Mouse (Mus musculus): ENCODE data around the gene D2hgdh.
A peak's percentile ranks its signal among the peaks of the same experiment; 100 is the strongest.

The D2hgdh gene

GRCm38 (mm10) chr1:93824609-93825008 lies at the start of gene D2hgdh:
Gene D2hgdh, plus strand, starts transcription at chr1:93824909.
- DNase-seq (ENCODE audit: low read depth): no peak

GRCm38 (mm10) chr1:93776686-93777085 lies 48.0 kb upstream of the D2hgdh start:
- no peak for DNase-seq (ENCODE audit: low read depth)

- DNase-seq (ENCODE audit: low read depth): no peak
Observed at GRCm38 (mm10) chr1:93786912-93787311, 37.8 kb upstream of the D2hgdh start.

DNA sequence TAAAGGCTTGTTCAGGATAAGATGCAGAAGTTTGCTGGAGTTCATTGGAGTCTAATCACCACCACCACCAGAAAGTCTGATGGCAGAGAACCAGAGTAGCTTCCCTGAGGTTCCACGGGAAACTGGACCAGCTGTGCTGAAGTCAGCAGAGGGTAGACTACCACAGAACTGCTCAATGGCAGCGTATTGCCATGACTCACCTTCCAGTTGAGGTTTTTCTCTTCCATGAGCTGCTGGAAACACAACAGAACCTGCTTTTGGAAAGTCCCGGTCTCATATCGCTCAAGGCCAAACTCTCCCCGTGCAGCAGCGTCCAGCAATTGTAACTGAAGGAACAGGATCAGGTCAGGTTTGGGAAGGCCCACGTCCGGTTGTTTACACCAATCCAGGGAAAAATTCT lies 30.2 kb upstream of the D2hgdh start:
- DNase-seq (ENCODE audit: low read depth): peak; percentile 60

DNA sequence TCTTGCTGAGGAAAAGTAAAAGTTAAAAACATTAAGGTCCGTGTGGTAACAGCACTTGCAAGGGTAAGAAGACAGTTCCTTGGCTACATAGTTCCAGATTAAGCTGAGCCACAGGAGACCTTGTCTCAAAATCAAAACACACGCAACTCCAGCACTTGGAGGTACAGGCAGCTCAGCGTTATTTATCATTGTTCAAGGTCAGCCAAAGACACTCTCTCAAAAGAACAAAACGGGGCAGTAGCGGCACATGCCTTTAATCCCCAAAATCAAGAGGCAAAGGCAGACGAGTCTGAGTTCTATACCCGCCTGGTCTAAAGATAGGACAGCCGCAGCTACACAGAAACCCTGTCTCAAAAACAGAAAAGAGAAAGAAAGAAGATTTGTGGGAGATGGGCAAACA lies 28.8 kb upstream of the D2hgdh start:
- DNase-seq (ENCODE audit: low read depth): no peak

GRCm38 (mm10) chr1:93800670-93801503 lies 23.8 kb upstream of the D2hgdh start:
- peak; percentile 49 for DNase-seq (ENCODE audit: low read depth)

DNA sequence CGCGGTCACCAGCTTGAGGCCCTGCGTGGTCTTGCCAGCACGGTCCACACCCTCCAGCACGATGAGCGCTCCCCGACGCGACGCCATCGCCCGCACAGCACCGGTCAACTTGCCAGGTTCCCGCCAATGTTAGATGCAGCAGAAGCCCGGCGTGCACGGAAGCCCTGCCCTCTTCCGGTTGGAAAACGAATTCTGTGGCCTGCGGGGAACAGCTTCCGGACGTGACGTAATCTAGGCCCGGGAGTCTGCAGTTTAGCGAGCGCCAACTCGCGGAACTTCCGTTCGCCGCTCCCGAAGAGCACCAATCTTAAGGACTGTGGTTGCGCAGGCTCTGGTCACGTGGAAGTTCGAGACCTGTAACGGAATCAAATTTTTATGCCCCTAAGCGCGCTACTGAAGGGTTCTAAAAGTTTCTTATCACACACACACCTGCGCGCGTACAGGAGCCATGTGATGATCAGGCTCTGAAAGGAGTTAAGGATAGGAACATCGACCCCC lies 22.9 kb upstream of the D2hgdh start, which contains the start of gene Dtymk:
TSS of gene Dtymk (minus strand) at position 194 of the 498 bp plus-strand sequence.
- peak; percentile 99 for DNase-seq (ENCODE audit: low read depth)

- peak; percentile 73 for DNase-seq (ENCODE audit: low read depth)
Observed at GRCm38 (mm10) chr1:93802771-93803170, 21.9 kb upstream of the D2hgdh start.

DNA sequence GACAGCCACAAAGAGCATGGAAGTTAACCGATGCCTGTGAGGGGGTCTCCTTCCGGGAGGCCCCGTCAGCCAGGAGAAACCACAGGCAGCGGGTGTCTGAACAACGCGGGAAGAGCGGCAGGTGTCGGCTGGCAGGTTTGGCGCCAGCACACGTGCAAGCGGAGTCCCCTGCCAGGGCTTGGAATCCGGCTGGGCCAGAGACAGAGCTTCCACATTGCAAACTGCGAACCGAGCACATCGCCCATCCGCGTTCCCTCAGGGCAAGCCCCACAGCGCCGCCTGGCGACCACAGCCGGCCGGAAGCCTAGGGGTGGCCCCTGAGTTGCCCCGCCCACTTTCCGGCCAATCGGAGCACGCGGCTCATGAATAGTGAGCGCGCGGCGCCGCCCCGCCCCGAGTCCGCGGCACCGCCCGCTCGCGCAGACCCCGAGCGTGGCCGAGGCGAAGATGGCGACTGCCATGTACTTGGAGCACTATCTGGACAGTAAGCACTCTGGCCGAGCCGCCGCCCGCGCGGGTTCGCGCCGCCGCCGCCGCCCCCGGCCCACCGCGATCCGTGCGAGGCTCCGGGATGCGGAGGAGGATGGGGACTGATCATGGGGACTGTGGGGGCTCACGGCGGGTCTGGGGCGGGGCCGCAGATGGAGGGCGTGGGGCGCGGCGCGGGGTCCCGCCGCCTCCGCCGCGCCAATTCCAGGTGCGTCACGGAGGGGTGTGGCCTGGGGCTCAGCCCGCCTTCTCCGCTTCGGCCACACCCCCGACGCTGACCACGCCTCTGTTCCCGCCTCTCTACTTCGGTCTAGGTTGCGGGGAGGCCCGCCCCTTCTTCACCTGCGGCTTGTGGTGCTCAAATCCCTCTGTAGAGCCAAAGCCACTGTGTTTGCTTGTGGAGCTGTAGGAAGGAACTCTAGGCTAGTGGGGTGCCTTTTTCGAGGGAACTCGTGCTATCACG lies 20.9 kb upstream of the D2hgdh start, which contains the start of gene Ing5:
TSS of gene Ing5 (plus strand) at position 410 of the 952 bp plus-strand sequence.
- peak; percentile 97 for DNase-seq (ENCODE audit: low read depth)

DNA sequence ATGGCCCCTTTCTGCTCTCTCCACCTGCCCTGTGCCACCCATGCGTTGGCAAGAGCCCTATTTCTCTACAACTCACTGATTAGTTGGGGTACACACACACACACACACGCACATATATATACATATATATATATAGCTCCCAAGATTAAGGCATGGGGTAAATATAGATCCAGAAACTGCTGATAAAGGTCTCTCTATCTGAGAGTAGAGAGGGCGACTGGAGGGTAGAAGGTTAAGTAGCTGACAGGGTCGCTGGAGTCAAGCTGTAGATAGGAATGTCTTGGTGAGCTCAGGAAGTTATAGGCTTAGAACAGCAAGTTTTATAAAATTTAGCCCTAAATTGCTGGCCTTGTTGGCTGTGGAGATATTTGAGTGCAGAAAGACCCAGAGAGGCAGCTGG lies 19.9 kb upstream of the D2hgdh start:
- DNase-seq (ENCODE audit: low read depth): no peak

DNA sequence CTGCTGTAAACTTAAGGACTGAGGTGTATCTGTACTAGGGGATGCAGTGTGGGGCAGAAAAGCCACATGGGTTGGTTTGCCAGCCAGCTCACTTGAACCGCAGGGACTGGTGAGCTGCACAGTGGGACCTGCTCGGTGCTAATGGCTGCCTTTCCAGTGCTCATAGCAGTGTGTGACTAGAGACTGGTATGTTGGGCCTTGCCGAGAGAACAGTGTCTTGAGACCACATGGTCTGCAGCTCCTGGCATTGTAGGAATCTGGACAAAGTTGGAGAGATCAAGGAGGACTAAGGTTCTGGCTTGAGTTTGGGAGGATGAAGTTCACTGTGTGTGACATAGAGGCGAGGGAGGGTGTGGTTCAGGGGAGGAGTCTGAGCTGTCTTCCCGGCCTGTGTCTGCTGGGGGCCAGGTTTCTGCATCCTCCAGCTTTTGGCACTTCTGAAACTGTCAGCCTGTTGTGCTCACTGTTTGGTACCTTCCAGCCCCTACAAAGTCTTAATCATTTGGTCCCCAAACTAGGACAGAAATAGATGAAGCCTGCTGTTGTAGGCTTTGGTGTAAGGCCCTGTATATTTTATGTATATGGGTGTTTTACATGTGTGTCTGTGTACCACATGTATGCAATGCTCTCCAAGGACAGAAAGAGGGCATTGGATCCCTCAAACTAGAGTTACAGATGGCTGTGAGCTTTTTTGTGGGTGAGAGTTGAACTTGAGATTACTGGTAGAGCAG lies 19.3 kb upstream of the D2hgdh start:
- DNase-seq (ENCODE audit: low read depth): peak; percentile 42

DNA sequence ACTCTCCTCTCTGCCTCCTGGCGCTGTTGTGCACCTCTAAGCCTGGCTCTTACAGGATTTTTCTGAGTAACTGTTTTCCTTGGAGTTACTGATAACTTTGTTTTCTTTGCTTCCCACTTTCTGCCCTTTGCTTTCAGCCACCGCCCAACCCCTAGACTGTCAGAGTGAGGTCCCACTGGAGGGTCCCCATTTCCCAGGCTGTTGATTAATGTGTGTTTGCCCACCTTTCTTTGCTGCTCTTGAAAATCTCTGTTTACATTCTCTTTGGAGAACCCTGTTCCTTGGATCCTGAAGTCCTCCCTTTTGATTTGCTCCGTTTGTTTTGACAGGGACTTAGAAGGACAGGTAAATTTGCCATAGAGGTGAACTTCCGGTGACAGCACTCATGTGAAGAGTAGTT lies 15.8 kb upstream of the D2hgdh start:
- no peak for DNase-seq (ENCODE audit: low read depth)

DNA sequence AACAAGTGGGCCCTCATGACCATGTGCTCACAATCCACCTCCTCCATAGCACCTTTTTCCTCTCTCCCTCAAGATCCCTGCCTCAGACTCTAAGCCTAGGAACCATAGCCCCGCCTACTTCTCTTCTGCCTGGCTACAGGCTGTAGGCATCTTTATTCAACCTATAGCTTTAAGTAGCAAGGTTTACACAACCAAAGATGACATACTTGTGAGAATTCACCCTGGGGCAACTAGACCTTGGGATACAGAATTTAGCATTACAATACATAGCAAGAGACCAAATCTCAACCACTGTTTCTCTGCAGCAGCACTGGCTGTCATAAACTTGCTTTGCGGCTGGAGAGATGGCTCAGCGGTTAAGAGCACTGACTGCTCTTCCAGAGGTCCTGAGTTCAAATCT lies 14.7 kb upstream of the D2hgdh start:
- DNase-seq (ENCODE audit: low read depth): no peak

DNA sequence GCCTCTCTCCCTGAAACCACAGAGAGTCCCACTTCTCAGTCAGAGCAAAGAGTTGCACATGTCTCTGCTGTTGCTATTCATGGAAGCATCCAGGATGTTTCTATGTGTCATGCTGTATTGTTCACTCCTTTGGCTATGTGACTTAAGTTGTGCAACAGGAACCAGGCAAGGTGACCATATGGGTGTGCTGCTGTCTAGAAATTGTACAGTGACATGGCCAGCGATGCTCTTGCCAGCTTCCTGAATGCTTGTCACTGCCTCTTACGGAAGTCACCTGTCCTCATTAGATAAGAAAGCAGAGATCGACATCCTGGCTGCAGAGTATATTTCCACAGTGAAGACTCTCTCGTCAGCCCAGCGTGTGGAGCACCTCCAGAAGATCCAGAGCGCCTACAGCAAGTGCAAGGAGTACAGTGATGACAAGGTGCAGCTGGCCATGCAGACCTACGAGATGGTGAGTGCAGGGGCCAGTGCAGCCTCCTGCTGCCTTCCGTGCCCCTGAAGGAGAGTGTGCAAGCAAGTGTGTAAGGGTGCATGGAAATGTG lies 13.1 kb upstream of the D2hgdh start:
- peak; percentile 44 for DNase-seq (ENCODE audit: low read depth)

GRCm38 (mm10) chr1:93817823-93818532 lies 6.7 kb upstream of the D2hgdh start:
- no peak for DNase-seq (ENCODE audit: low read depth)

- DNase-seq (ENCODE audit: low read depth): no peak
Observed at GRCm38 (mm10) chr1:93818722-93819121, 6.0 kb upstream of the D2hgdh start.

- DNase-seq (ENCODE audit: low read depth): no peak
Observed at GRCm38 (mm10) chr1:93823796-93824495, 763 bp upstream of the D2hgdh start.

GRCm38 (mm10) chr1:93825105-93825674 lies 481 bp downstream of the D2hgdh start:
- DNase-seq (ENCODE audit: low read depth): peak; percentile 98

DNA sequence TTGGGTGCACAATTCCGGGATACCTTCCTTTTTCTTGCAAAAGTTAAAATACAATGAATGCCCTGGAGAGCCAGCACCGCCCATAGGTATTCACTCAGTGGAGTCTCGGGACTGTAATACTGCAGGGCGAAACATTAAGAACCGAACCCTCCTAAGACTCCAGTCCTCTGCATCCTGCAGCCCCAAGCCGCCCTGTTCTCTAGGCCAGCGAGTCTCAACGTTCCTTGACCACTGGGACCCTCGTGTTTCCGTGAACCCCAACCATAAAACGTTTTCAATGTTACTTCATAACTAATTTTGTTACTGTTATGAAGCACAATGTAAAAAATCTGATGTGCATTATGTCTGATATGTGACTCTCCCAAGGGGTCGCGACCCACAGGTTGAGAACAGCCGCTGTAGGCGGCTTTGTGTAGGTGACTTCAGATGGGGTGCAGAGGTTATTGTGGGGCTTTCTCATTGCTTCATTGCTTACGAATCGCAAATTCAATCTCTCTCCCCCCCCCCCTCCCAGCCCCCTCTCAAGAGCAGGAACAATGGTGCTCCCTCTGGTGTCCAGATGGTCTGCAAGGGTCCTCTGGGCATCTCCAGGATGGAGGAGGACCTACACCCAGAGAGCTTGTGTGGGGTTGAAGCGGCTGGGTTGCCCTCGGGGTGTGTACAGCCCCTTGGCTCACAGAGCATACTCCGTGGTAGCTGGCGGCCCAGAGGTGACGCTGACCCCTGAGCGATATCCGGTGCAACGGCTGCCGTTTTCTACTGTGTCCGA lies 1.2 kb downstream of the D2hgdh start:
- no peak for DNase-seq (ENCODE audit: low read depth)

All from 416B (cell line).